Mouse (Mus musculus) cortical plate, adult 2 months (tissue): ENCODE measurements around the gene Maml3.

Experiments
- CTCF ChIP-seq: fragments of 200-500 bp; IDR thresholded peaks from 2 replicates; pipeline ENCODE4 v1.5.1; 2011; ENCODE audit warnings: mild to moderate bottlenecking, control low read depth, low read length; ENCODE audit not compliant: insufficient read depth; ENCODE audit errors: extremely low read depth
- POLR2A ChIP-seq: fragments of 200-500 bp; IDR thresholded peaks from 2 replicates; pipeline ENCODE4 v1.6.1; 2011; ENCODE audit warnings: mild to moderate bottlenecking, low read length, control low read depth; ENCODE audit not compliant: insufficient read depth; ENCODE audit errors: extremely low read depth

- TF ChIP-seq CTCF (no peak), POLR2A (no peak)
Measured at GRCm38 (mm10) chr3:51700123-51700522, 404.8 kb downstream of the Maml3 start.
